Mouse (Mus musculus) intestine, postnatal 0 days (tissue): ENCODE results near the gene Pde8b. TPM values are rescaled to one million over a fixed set of nuclear protein-coding genes. Genes with fewer than 3 reads are reported as not detected.

Source experiments
- ATAC-seq: fragments of 200-750 bp; cut with Nextera tagmentation; 2 replicates; pipeline ENCODE4 v1.8.0; 2017; ENCODE audit warnings: mild to moderate bottlenecking, moderate TSS enrichment, moderate library complexity
- H3K27ac ChIP-seq: fragments of 300-500 bp; sonication (generic); 2 replicates; pipeline ENCODE4 v1.5.1; 2014; ENCODE audit warnings: mild to moderate bottlenecking, low read depth, low read length, moderate library complexity
- H3K27me3 ChIP-seq: fragments of 300-500 bp; sonication (generic); replicated peaks from 2 replicates; pipeline ENCODE4 v1.6.1; 2014; ENCODE audit warnings: low read length, mixed read lengths; ENCODE audit not compliant: control insufficient read depth, insufficient read depth
- H3K36me3 ChIP-seq: fragments of 300-500 bp; sonication (generic); 2 replicates; pipeline ENCODE4 v1.6.1; 2014; ENCODE audit warnings: mild to moderate bottlenecking, moderate library complexity; ENCODE audit not compliant: control insufficient read depth, insufficient read depth
- H3K4me1 ChIP-seq: fragments of 300-500 bp; sonication (generic); replicated peaks from 2 replicates; pipeline ENCODE4 v1.6.1; 2014; ENCODE audit warnings: antibody characterized with exemption, low read length, mixed read lengths; ENCODE audit not compliant: control insufficient read depth, insufficient read depth
- H3K4me2 ChIP-seq: fragments of 300-500 bp; sonication (generic); replicated peaks from 2 replicates; pipeline ENCODE4 v1.6.1; 2014; ENCODE audit warnings: low read depth, mild to moderate bottlenecking, moderate library complexity
- H3K4me3 ChIP-seq: fragments of 300-500 bp; sonication (generic); 2 replicates; pipeline ENCODE4 v1.5.1; 2014; ENCODE audit warnings: low read depth, low read length
- H3K9ac ChIP-seq: fragments of 300-500 bp; sonication (generic); 2 replicates; pipeline ENCODE4 v1.6.1; 2014; ENCODE audit warnings: mild to moderate bottlenecking, low read depth, low read length
- H3K9me3 ChIP-seq: fragments of 300-500 bp; sonication (generic); 2 replicates; pipeline ENCODE4 v1.6.1; 2016; ENCODE audit warnings: mixed run types; ENCODE audit not compliant: control insufficient read depth
- CTCF ChIP-seq: sonication (generic); IDR thresholded peaks from 2 replicates; pipeline ENCODE4 v1.5.1; 2016; ENCODE audit warnings: low read depth, mild to moderate bottlenecking, control low read depth, antibody characterized with exemption, moderate library complexity
- WGBS: fragments of 180-500 bp; shearing (Covaris S2); extraction: QIAGEN DNeasy Blood & Tissue Kit; methylation state at CpG from one replicate; pipeline ENCODE4 v1.1.7; 2014; 5-methylcytosine and 5-hydroxymethylcytosine counted together
- polyA plus RNA-seq: library from polyadenylated mRNA; unstranded; fragments of >200 nt; fragmentation: Nextera tagmentation; extraction: Ambion mirVana; gene quantifications from 2 replicates; pipeline ENCODE4 v1.2.1, GENCODE M21; 2015

Gene Pde8b
- polyA plus RNA-seq, 1 experiment from 2014 or later: 6.2 TPM

GRCm38 (mm10) chr13:95278426-95279025 is 28.4 kb upstream of the Pde8b start:
- no peaks in the 10 kb centered on the region for H3K36me3 ChIP-seq
- H3K9ac ChIP-seq: no peak overlapping the region
- 89% methylated on average over 4 of the region's 4 CpGs for WGBS
- ATAC-seq: no peak
- H3K9me3 ChIP-seq: no peaks in the 10 kb centered on the region
- H3K4me2 ChIP-seq: no peak overlapping the region
- no peaks in the 10 kb centered on the region for H3K27me3 ChIP-seq
- H3K27ac ChIP-seq: no peak overlapping the region
- H3K4me3 ChIP-seq: no peak overlapping the region
- TF ChIP-seq CTCF: no peak
- 0 out of 2 replicates have a peak, but pooled peaks cover 2% of the 10 kb centered on the region for H3K4me1 ChIP-seq

- H3K4me1 ChIP-seq: peaks cover 13% of the 10 kb centered on the region
- no peak for TF ChIP-seq CTCF
- H3K4me3 ChIP-seq: no peak overlapping the region
- H3K4me2 ChIP-seq: no peak overlapping the region
- 88% methylated on average over 5 of the region's 5 CpGs for WGBS
- no peaks in the 10 kb centered on the region for H3K27me3 ChIP-seq
- ATAC-seq: no peak
- no peak overlapping the region for H3K9ac ChIP-seq
- no peaks in the 10 kb centered on the region for H3K9me3 ChIP-seq
- no peak overlapping the region for H3K27ac ChIP-seq
- H3K36me3 ChIP-seq: no peaks in the 10 kb centered on the region
Measured at GRCm38 (mm10) chr13:95264691-95265090, 14.6 kb upstream of the Pde8b start.

GRCm38 (mm10) chr13:95260886-95261789 is 11.0 kb upstream of the Pde8b start:
- peaks cover 13% of the 10 kb centered on the region for H3K4me1 ChIP-seq
- 67% methylated on average over 9 of the region's 9 CpGs for WGBS
- no peak overlapping the region for H3K4me3 ChIP-seq
- no peak overlapping the region for H3K9ac ChIP-seq
- peak; percentile 36; the same call in 1 of the 2 replicates for ATAC-seq
- no peaks in the 10 kb centered on the region for H3K9me3 ChIP-seq
- no peak for TF ChIP-seq CTCF
- H3K36me3 ChIP-seq: no peaks in the 10 kb centered on the region
- H3K27me3 ChIP-seq: no peaks in the 10 kb centered on the region
- no peak overlapping the region for H3K4me2 ChIP-seq
- no peak overlapping the region for H3K27ac ChIP-seq

- Histone ChIP-seq H3K27ac (no peak overlapping the region), H3K9ac (no peak overlapping the region), H3K4me3 (no peak overlapping the region), H3K4me2 (no peak overlapping the region), H3K36me3 (no peaks in the 10 kb centered on the region), H3K9me3 (no peaks in the 10 kb centered on the region), H3K27me3 (no peaks in the 10 kb centered on the region), H3K4me1 (peaks cover 13% of the 10 kb centered on the region)
- 0 out of 2 replicates have a peak, but pooled peaks have one; percentile 21 for TF ChIP-seq CTCF
- 8% methylated on average over 1 of the region's 1 CpGs for WGBS
- ATAC-seq: peak; percentile 50
Measured at GRCm38 (mm10) chr13:95260391-95260790, 10.3 kb upstream of the Pde8b start.

- WGBS: 92% methylated on average over 6 of the region's 6 CpGs
- H3K9ac ChIP-seq: no peak overlapping the region
- TF ChIP-seq CTCF: no peak
Measured at GRCm38 (mm10) chr13:95257083-95257482, 6.9 kb upstream of the Pde8b start.

GRCm38 (mm10) chr13:95255083-95255482 is 4.9 kb upstream of the Pde8b start:
- no peak for TF ChIP-seq CTCF
- 0 out of 2 replicates have a peak, but pooled peaks cover 1% of the 10 kb centered on the region for H3K27me3 ChIP-seq
- H3K27ac ChIP-seq: peak overlapping the region; percentile 54
- no peak overlapping the region for H3K9ac ChIP-seq
- H3K36me3 ChIP-seq: no peaks in the 10 kb centered on the region
- H3K9me3 ChIP-seq: no peaks in the 10 kb centered on the region
- H3K4me1 ChIP-seq: peaks cover 6% of the 10 kb centered on the region; the same call in 1 of the 2 replicates
- no peak overlapping the region for H3K4me3 ChIP-seq
- H3K4me2 ChIP-seq: peak overlapping the region; percentile 18
- peak; percentile 90 for ATAC-seq
- WGBS: 32% methylated on average over 3 of the region's 3 CpGs

More at GRCm38 (mm10) chr13:95257083-95257482, 6.9 kb upstream of the Pde8b start:
- Histone ChIP-seq H3K4me2 (no peak overlapping the region), H3K4me1 (peaks cover 19% of the 10 kb centered on the region), H3K27me3 (no peaks in the 10 kb centered on the region), H3K27ac (no peak overlapping the region), H3K4me3 (no peak overlapping the region), H3K36me3 (no peaks in the 10 kb centered on the region), H3K9me3 (no peaks in the 10 kb centered on the region)
- no peak for ATAC-seq
